Mouse (Mus musculus) lung, postnatal 0 days (tissue): ENCODE measurements around the gene Mbip. TPM values are rescaled to one million over a fixed set of nuclear protein-coding genes. Genes with fewer than 3 reads are reported as not detected.
A peak's percentile ranks its signal among the peaks of the same experiment; 100 is the strongest.

Experiments
- ATAC-seq: fragments of 200-750 bp; cut with Nextera tagmentation; 2 replicates; pipeline ENCODE4 v1.8.0; 2017; ENCODE audit warnings: moderate library complexity
- DNase-seq: peaks from one replicate; pipeline ENCODE4 v3.0.0-alpha.2; 2016; ENCODE audit warnings: low spot score
- H3K27ac ChIP-seq: fragments of 300-500 bp; sonication (generic); 2 replicates; pipeline ENCODE4 v1.5.1; 2014; ENCODE audit warnings: antibody characterized with exemption, mild to moderate bottlenecking, low read length, mixed read lengths
- H3K27me3 ChIP-seq: fragments of 300-500 bp; sonication (generic); replicated peaks from 2 replicates; pipeline ENCODE4 v1.6.1; 2014; ENCODE audit warnings: low read length, mixed read lengths; ENCODE audit not compliant: insufficient read depth
- H3K36me3 ChIP-seq: fragments of 300-500 bp; sonication (generic); 2 replicates; pipeline ENCODE4 v1.6.1; 2014; ENCODE audit warnings: low read length, mixed read lengths; ENCODE audit not compliant: insufficient read depth
- H3K4me1 ChIP-seq: fragments of 300-500 bp; sonication (generic); 2 replicates; pipeline ENCODE4 v1.6.1; 2014; ENCODE audit warnings: antibody characterized with exemption, low read depth, low read length, mixed read lengths; ENCODE audit not compliant: insufficient read depth
- H3K4me2 ChIP-seq: fragments of 300-500 bp; sonication (generic); replicated peaks from 2 replicates; pipeline ENCODE4 v1.6.1; 2014; ENCODE audit warnings: low read depth, mild to moderate bottlenecking, low read length, moderate library complexity, mixed read lengths
- H3K4me3 ChIP-seq: fragments of 300-500 bp; sonication (generic); 2 replicates; pipeline ENCODE4 v1.5.1; 2014; ENCODE audit warnings: low read depth, low read length
- H3K9ac ChIP-seq: fragments of 300-500 bp; sonication (generic); replicated peaks from 2 replicates; pipeline ENCODE4 v1.6.1; 2014; ENCODE audit warnings: low read depth, mild to moderate bottlenecking
- H3K9me3 ChIP-seq: fragments of 300-500 bp; sonication (generic); 2 replicates; pipeline ENCODE4 v1.6.1; 2016; ENCODE audit warnings: low read length, mixed read lengths
- CTCF ChIP-seq: IDR thresholded peaks from 2 replicates; pipeline ENCODE4 v1.5.1; 2016; ENCODE audit warnings: antibody characterized with exemption, mild to moderate bottlenecking
- EP300 ChIP-seq: IDR thresholded peaks from 2 replicates; pipeline ENCODE4 v1.6.1; 2016; ENCODE audit warnings: antibody characterized with exemption, mild to moderate bottlenecking, control low read depth
- WGBS: fragments of 180-500 bp; shearing (Covaris S2); extraction: QIAGEN DNeasy Blood & Tissue Kit; methylation state at CpG from one replicate; pipeline ENCODE4 v1.1.7; 2014; 5-methylcytosine and 5-hydroxymethylcytosine counted together
- polyA plus RNA-seq: library from polyadenylated mRNA; unstranded; fragments of >200 nt; fragmentation: Nextera tagmentation; extraction: Ambion mirVana; gene quantifications from 2 replicates; pipeline ENCODE4 v1.2.1, GENCODE M21; 2015

Gene Mbip
- polyA plus RNA-seq, 1 experiment from 2014 or later: 122 TPM

DNA sequence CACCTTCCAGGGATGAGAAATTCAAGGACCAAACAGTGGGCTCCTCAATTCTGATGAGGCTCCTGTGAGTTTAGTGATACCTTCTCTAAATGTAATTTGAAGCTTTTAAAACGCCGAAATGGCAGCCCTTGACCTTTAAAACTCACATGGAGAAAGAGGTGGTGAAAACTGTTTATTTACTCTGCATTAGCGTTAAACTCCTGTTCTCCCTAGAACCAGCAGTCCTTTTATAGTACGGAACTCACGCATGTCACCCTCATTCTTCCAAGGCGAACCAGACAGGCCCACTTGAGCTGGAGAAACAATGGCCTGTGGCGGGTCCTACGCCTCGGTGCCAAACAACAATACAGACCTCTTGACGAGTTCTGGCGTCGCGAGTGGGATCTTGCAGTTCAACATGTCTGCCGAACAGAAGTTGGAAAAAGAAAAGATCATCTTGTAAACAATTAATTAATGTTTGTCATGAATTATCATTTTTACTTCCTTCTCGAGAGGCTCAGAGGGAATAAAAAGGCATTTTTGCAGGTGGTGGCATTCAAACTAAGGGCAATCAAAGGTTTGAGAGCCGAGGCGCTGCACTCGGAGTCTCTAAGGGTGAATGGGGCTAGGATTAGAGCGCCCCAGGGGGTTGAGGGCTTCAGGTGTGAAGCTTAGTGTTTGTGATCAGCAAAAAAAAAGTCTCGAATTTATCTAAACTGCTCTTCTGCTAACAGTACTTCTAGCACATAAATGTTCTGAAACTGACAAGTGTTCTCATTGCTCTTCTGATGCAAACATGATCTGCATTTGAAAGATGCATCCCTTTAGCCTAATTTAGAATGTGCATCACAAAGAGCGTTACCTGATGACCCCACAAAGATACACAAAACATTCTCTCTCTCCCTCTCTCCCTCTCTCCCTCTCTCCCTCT is 47.5 kb downstream of the Mbip start:
- Histone ChIP-seq H3K9me3 (no peaks in the 10 kb centered on the region), H3K27me3 (no peaks in the 10 kb centered on the region), H3K4me2 (no peak overlapping the region; the same call in 1 of the 2 replicates), H3K36me3 (no peaks in the 10 kb centered on the region), H3K4me3 (no peak overlapping the region), H3K4me1 (peaks cover 9% of the 10 kb centered on the region; the same call in 1 of the 2 replicates), H3K9ac (no peak overlapping the region), H3K27ac (peak overlapping the region; percentile 79)
- DNase-seq (peak; percentile 24), ATAC-seq (no peak)
- WGBS: 15% methylated on average over 21 of the region's 21 CpGs
- TF ChIP-seq EP300 (no peak), CTCF (no peak)

DNA sequence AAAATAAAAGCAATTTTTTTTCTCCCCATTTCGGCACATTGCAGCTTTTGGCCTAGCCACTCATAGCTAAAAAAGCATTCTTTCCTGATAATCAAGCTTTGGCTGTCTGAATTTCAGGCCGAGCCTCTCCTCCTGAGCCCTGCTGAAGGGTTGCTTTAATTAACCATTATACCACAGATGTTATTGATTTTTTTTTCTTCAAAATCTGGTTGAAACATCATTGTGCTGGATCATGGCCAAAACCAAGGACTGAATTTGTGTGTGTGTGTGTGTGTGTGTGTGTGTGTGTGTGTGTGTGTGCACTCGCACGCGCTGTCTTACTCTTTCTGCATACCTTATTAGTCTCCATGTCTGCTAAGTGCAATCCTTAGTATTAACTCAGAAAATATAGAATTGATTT is 48.6 kb downstream of the Mbip start:
- no peak overlapping the region for H3K4me2 ChIP-seq
- ATAC-seq (no peak), DNase-seq (no peak)
- no peak overlapping the region for H3K4me3 ChIP-seq
- no peaks in the 10 kb centered on the region for H3K27me3 ChIP-seq
- H3K36me3 ChIP-seq: no peaks in the 10 kb centered on the region
- H3K9ac ChIP-seq: no peak overlapping the region
- WGBS: 39% methylated on average over 5 of the region's 5 CpGs
- TF ChIP-seq CTCF (no peak), EP300 (no peak)
- no peaks in the 10 kb centered on the region for H3K9me3 ChIP-seq
- peak overlapping the region; percentile 79 for H3K27ac ChIP-seq
- H3K4me1 ChIP-seq: peaks cover 9% of the 10 kb centered on the region; the same call in 1 of the 2 replicates

DNA sequence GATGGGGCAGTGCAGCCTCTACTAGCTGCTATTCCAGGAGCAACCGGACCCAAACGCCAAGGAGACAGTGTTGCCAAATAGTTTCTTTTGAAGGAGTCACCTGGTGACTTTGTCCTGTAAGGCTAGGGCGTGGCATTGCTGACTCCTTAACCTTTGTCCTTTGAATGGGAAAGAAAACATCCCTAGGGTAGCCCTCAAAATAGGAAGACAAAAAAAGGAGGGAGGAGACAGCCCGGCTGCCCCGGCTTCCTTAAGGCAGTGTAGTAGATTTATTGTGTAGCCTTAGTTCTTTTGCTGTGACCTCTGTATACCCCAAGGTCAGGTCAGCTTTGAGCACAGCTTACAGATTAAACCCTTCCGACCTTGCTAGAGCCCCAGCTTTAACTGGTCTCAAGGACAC is 49.2 kb downstream of the Mbip start:
- no peak overlapping the region for H3K4me2 ChIP-seq
- no peak for TF ChIP-seq CTCF
- peak; percentile 78 for TF ChIP-seq EP300
- no peak overlapping the region for H3K4me3 ChIP-seq
- ATAC-seq: peak; percentile 80
- 40% methylated on average over 6 of the region's 6 CpGs for WGBS
- H3K4me1 ChIP-seq: peaks cover 9% of the 10 kb centered on the region; the same call in 1 of the 2 replicates
- no peaks in the 10 kb centered on the region for H3K36me3 ChIP-seq
- H3K27ac ChIP-seq: peak overlapping the region; percentile 79
- H3K9ac ChIP-seq: no peak overlapping the region
- no peaks in the 10 kb centered on the region for H3K9me3 ChIP-seq
- DNase-seq: peak; percentile 81
- H3K27me3 ChIP-seq: no peaks in the 10 kb centered on the region

DNA sequence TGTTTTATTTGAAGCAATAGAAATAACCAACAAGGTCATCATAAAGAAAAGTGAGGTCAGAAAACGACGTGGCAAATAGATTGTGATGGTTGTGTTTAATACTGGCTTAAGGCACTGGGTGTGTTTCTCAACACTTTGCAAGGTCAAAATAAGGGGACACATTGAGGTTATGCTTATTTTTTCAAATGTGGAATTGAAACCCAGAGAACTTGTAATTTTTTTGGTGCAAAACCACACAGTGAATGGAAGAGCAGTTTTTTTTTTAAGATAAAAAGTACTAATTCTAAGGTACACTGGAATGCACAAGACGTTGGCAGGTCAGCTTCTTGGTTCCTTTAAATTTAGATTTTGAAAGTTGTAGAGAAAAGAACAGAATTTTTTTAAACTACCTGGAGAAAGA is 50.5 kb downstream of the Mbip start:
- H3K36me3 ChIP-seq: no peaks in the 10 kb centered on the region
- no peak overlapping the region for H3K27ac ChIP-seq
- no peak overlapping the region for H3K4me3 ChIP-seq
- no peaks in the 10 kb centered on the region for H3K9me3 ChIP-seq
- no peak overlapping the region for H3K4me2 ChIP-seq
- DNase-seq (no peak), ATAC-seq (no peak)
- peaks cover 9% of the 10 kb centered on the region; the same call in 1 of the 2 replicates for H3K4me1 ChIP-seq
- no peaks in the 10 kb centered on the region for H3K27me3 ChIP-seq
- WGBS: 51% methylated on average over 3 of the region's 3 CpGs
- TF ChIP-seq EP300: no peak
- TF ChIP-seq CTCF: no peak
- no peak overlapping the region for H3K9ac ChIP-seq

DNA sequence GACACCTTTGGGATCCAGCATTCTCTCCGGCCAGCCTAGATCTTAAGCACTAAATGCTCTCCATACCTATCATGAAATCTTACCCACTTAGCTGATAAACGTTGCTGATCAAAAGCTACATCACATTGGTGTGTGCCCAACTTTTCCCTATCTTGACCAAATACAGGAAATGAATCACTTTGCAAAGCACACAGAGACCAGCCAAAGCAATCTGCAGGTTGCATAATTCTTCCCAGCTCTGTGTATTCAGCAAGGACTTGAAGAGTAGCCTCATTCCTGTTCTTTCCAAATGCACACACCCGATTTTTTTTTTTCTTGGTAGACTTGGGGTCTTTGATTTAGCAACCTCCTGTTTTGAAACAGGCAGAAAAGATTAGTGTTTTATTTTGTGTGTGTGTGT is 57.1 kb downstream of the Mbip start:
- no peak overlapping the region for H3K9ac ChIP-seq
- H3K4me1 ChIP-seq: no peaks in the 10 kb centered on the region
- H3K27ac ChIP-seq: peak overlapping the region; percentile 57
- no peak overlapping the region for H3K4me2 ChIP-seq
- no peaks in the 10 kb centered on the region for H3K9me3 ChIP-seq
- 49% methylated on average over 3 of the region's 3 CpGs for WGBS
- DNase-seq: peak; percentile 94
- H3K27me3 ChIP-seq: no peaks in the 10 kb centered on the region
- peak; percentile 99 for TF ChIP-seq EP300
- TF ChIP-seq CTCF: no peak
- H3K4me3 ChIP-seq: no peak overlapping the region
- H3K36me3 ChIP-seq: no peaks in the 10 kb centered on the region
- ATAC-seq: peak; percentile 97

DNA sequence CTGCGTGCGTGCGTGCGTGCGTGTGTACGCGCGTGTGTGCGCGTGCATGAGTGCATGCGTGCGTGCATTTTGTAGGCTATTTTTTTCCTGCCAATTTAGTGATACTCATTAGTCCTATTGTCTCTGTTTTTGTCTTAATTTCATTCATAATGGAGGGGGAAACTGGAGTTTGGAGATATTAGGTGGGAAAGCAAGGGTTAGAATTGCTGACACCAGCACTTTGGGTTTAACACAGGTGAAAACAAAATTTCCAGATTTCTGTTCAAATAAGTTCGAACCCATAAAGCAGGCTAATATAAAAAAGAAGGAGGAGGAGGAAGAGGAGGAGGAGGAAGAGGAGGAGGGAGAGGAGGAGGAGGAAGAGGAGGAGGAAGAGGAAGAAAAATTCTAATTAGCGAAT is 58.9 kb downstream of the Mbip start:
- Histone ChIP-seq H3K4me2 (no peak overlapping the region), H3K27me3 (no peaks in the 10 kb centered on the region), H3K9me3 (no peaks in the 10 kb centered on the region), H3K27ac (no peak overlapping the region), H3K4me1 (no peaks in the 10 kb centered on the region), H3K36me3 (no peaks in the 10 kb centered on the region), H3K9ac (no peak overlapping the region), H3K4me3 (no peak overlapping the region)
- WGBS: 94% methylated on average over 14 of the region's 14 CpGs
- ATAC-seq (no peak), DNase-seq (no peak)
- TF ChIP-seq EP300: no peak
- TF ChIP-seq CTCF: no peak
